In genomic region chr16:51705026-51705425, GRCm38 (mm10) we compare ENCODE assay signal across 21 mouse cellular contexts.
DNase-seq lines count a peak whose midpoint lies in the region; ATAC-seq lines count a peak whose summit lies in the region.
"Had no signal": no experiment of that assay in that cellular context is flagged by ENCODE, and none has a peak within 500 bp of the region (broad histone marks: within the 10 kb centered on the region; RNA-seq: fewer than 3 reads in every experiment).

No protein-coding gene starts in this region.

- H3K4me1 ChIP-seq in lung, embryonic 16.5 days (replicated peaks; ENCODE audit: control insufficient read depth, insufficient read depth, low read length), result 0 out of 2 replicates have a peak, but pooled peaks cover 2% of the 10 kb centered on the region
- H3K4me1 ChIP-seq: embryonic facial prominence, embryonic 13.5 days; forebrain, embryonic 12.5 days; heart, embryonic 12.5 days; hindbrain, embryonic 12.5 days had no signal

- 0 out of 2 replicates have a peak, but pooled peaks have one; percentile 15 for ATAC-seq in lung, embryonic 16.5 days (ENCODE audit: low read depth)
- peak; percentile 86 for ATAC-seq in CD4-positive, CD25-positive, alpha-beta regulatory T cell, adult 4 months
- ATAC-seq: lung, postnatal 0 days had no signal

- H3K4me2 ChIP-seq in lung, embryonic 16.5 days (ENCODE audit: low read depth, low read length), result no peak overlapping the region
- H3K4me2 ChIP-seq: embryonic facial prominence, embryonic 13.5 days; forebrain, embryonic 12.5 days; heart, embryonic 12.5 days; hindbrain, embryonic 12.5 days; midbrain, embryonic 11.5 days had no signal

- no peak overlapping the region for H3K27ac ChIP-seq in lung, embryonic 16.5 days (ENCODE audit: low read length)
- H3K27ac ChIP-seq: embryonic facial prominence, embryonic 13.5 days; forebrain, embryonic 12.5 days; hindbrain, embryonic 12.5 days; kidney, postnatal 0 days had no signal

- no peak overlapping the region for H3K9ac ChIP-seq in lung, embryonic 16.5 days (ENCODE audit: low read length)
- H3K9ac ChIP-seq: embryonic facial prominence, embryonic 13.5 days; forebrain, embryonic 12.5 days; heart, embryonic 12.5 days; hindbrain, embryonic 12.5 days had no signal

- H3K36me3 ChIP-seq in lung, embryonic 16.5 days (ENCODE audit: control insufficient read depth, insufficient read depth, low read length), result no peaks in the 10 kb centered on the region
- H3K36me3 ChIP-seq: embryonic facial prominence, embryonic 13.5 days; forebrain, embryonic 12.5 days; heart, embryonic 12.5 days; hindbrain, embryonic 12.5 days had no signal

- no peaks in the 10 kb centered on the region for H3K27me3 ChIP-seq in lung, embryonic 16.5 days (ENCODE audit: control insufficient read depth, insufficient read depth, low read depth, low read length)
- H3K27me3 ChIP-seq: embryonic facial prominence, embryonic 13.5 days; forebrain, embryonic 12.5 days; heart, embryonic 12.5 days; hindbrain, embryonic 12.5 days had no signal

- H3K9me3 ChIP-seq in lung, embryonic 16.5 days (ENCODE audit: control insufficient read depth, low read length), result no peaks in the 10 kb centered on the region
- H3K9me3 ChIP-seq: embryonic facial prominence, embryonic 13.5 days; forebrain, embryonic 12.5 days; heart, embryonic 12.5 days; hindbrain, embryonic 12.5 days had no signal

- H3K4me3 ChIP-seq in lung, embryonic 16.5 days (ENCODE audit: low read length), result no peak overlapping the region
- H3K4me3 ChIP-seq: embryonic facial prominence, embryonic 13.5 days; erythroblast, embryonic 14.5 days; forebrain, embryonic 12.5 days; heart, embryonic 12.5 days; hindbrain, embryonic 12.5 days had no signal

- no peak for DNase-seq in lung, postnatal 36 days
- peak; percentile 67 for DNase-seq in induced T-regulatory cell, adult 2 months (ENCODE audit: low read depth)
- DNase-seq in skeletal muscle tissue, adult 2 months (ENCODE audit: low read depth, low spot score), result peak; percentile 13
- DNase-seq in left cerebral cortex, adult 8-10 months (ENCODE audit: low spot score in 2 of 2), result no peak
- no peak for DNase-seq in adrenal gland, adult 2 months
- DNase-seq: B cell, adult 2 months; cerebellum, adult 2 months; cerebellum, postnatal 36 days; embryo, embryonic 11 days; heart, postnatal 14 days; kidney, adult 2 months had no signal

- WGBS in lung, embryonic 16.5 days, result 49% methylated on average over 2 of the region's 2 CpGs

Comparison
In these comparisons a context has a peak if more than half of its experiments do, and no peak if none do; other contexts are left out.
1. DNase-seq: peak in induced T-regulatory cell, adult 2 months (single experiment) and skeletal muscle tissue, adult 2 months (single experiment); none in lung, postnatal 36 days (single experiment), left cerebral cortex, adult 8-10 months (0 of 2) and adrenal gland, adult 2 months (single experiment).